Mouse (Mus musculus): ENCODE data around the gene Rab44.

The Rab44 gene

GRCm38 (mm10) chr17:29135066-29135465 lies 21.1 kb downstream of the Rab44 start:
- peak; percentile 58 to 68 for DNase-seq

- peak; percentile 48 to 75 for DNase-seq
Measured at GRCm38 (mm10) chr17:29136236-29136635, 22.3 kb downstream of the Rab44 start.

DNA sequence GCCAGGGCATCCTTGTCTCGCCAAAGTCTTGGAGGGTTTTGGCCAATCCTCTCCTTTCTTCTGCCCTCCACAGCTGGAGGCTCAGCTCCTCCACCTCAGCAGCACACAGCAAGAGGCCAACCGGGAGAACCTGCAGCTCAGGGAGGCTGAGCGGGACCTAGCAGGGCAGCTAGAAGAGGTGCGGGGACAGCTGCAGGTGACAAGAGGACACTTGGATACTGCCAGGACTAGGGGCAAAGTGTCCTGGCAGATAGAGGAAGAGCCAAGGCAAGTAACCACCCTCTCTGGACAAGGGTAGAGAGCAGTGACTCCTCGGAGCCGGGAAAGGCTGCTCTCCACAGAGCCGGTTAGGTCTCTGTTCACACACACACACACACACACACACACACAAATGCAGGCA lies 24.0 kb downstream of the Rab44 start:
- DNase-seq = no peak

DNA sequence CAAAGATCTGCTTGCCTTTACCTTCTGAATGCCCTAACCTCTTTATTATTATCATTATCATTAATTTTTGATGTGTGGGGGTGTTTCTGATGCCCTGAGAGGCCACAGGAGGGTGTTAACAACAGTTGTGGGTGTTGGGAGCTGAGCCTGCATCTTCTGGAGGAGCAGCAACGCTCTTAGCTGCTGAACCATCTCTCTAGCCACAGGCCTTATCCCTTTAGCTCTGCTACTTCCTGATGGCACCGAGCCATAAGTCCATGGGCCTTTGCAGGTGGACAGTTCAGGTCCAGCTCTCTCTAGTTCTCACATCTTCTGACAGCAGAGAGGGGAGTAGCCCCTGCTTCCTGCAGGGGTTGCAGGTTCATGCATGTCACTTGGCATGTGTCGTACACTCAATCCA lies 27.6 kb downstream of the Rab44 start:
- DNase-seq = no peak

- DNase-seq = no peak
Measured at GRCm38 (mm10) chr17:29143266-29143665, 29.3 kb downstream of the Rab44 start.

DNA sequence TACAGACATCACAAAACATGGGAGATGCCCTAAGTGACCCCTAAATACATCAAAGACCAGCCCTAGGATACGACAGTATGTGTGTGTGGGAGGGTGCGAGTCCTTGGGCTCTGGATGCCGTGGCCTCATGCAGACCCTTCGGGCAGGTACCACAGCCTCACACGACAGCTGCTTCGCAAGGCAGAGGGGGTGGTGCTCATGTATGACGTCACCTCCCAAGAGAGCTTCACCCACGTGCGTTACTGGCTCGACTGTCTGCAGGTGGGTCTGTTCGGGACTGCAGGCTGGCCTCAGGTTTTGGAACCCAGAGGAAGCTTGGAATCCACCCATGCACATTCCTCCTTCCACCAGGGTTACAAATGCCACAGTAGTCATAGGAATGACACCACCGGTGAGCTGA lies 31.2 kb downstream of the Rab44 start:
- no peak for DNase-seq

DNA sequence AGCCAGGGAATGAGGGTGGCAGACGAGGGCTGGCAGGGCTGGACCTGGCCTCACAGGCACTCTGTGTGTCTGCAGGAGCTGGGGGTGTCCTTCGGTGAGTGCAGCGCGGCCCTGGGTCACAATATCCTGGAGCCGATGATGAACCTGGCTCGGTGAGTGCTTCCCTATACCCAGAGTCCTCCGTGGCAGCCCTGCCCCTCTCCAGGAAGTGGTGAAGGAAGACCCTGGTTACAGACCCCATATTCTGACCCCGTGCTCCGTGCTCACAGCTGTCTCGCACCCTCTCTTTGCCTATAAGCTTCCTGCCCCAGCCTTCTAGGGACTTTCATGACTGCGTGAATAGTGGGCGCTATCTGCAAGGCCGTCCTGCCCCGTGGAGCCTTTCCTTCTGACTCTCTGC lies 33.3 kb downstream of the Rab44 start:
- no peak for DNase-seq

DNA sequence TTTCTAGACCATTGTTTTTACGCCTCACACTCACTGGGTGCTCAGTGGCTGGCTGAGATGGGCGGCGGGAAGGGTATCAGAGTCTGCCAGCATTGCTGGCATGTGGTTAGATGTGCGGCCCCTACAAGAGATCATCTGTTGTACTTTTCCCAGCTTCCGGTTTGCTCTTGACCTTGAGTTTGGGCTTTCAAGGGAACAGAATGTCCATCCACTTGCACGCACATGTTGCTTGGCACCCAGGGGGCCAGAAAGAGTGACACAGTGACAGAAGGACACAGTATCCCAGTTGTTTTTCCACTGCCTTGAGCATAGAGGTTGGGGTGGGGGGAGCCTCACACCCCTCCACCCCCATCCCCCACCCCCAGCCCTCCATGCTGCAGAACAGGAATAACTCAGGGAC lies 33.8 kb downstream of the Rab44 start:
- no peak for DNase-seq

DNA sequence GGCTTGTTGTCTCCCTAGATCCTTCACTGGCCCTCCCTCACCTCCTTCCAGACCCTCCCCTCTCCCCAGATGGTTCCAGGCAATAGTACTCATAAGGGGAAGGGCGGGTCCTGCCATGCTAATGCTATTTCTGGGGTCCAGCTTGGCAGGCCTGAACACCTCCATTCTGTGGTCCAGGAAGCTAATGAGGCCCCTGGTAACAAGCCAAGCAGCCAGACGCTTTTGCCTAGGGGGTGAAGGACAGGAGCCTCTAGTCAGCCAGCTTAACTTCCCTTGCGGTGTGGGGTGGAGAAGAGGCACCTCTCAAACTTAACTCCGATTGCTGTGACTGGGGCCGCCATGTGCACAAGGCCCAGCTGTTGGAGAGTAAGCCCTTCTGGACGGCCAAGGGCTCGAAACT lies 35.8 kb downstream of the Rab44 start:
- DNase-seq = peak; percentile 61 to 78

GRCm38 (mm10) chr17:29152547-29152946 lies 38.6 kb downstream of the Rab44 start:
- no peak for DNase-seq

DNA sequence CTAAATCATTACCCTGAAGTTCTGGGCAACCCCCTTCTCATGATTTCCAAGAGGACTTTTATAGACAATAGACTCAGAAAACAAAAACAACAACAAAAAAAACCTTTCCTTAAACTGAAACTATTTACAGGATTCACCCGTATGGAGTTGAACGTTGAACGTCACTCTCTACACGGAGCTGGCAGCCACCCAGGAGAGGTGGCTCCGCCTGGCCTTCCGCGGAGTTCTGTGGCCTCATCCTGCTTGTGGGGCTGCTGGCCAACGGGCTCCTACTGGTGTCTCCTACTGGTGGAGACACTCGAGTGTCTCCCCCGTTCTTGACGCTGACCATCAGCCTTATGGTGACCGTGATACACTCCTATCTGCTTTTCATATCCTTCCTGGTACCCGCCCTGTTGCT lies 40.3 kb downstream of the Rab44 start:
- DNase-seq = no peak

DNA sequence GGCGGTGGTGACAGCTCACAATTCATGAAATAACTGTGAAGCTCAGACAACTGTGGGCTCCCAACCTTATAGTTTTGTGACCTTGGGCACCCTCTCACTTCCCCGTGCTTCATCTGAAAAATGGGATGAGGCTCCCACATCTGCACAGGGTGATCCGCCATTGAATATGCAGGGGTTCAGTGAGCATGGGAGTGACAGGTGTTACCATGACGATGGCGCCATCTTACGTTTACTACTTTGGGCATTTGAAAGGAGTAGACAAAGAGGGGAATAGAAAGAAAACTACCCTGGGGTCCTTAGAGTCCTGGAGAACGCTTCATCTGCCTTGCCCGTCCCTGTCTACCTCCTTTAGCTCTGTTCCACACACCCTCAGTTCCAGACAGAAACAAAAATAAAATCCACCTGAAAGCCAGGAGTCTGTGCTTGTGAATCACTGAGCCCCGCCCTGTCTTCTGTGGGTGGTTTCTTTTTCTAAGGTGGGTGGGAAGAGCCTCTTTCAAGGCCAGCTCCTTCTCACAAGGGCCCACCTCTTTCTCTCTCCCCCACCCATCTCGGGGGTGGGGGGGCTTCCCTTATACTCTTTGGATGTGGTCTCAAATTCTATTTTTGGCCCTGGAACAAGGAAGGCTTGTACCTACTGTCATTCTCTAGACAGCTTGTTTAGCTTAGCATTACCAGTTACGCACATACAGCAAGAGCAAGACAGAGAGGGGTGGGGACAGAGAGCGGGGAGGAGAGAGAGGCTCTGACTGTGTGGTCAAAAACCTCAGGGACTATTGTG lies 41.6 kb downstream of the Rab44 start:
- DNase-seq = no peak

GRCm38 (mm10) chr17:29156396-29156795 lies 42.5 kb downstream of the Rab44 start:
- DNase-seq = no peak

DNA sequence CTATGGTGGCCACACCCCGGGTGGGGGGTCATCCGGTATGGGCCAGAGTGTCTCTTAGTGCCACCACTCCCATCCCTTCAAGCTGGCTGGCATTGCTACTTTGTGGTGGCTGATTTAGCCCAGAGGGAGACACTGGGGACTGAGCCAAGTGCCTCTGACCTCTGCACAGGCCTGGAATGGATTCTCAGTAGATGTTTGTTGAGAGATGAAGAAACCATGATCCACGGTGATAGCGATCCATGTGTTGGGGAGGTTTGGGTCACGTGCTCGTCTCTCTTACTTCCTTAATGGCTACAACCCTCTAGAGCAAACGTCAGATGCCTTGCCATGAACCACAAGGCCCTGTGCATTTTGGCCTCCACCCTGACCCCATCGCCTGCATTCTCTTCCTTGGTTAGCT lies 42.9 kb downstream of the Rab44 start:
- no peak for DNase-seq

DNA sequence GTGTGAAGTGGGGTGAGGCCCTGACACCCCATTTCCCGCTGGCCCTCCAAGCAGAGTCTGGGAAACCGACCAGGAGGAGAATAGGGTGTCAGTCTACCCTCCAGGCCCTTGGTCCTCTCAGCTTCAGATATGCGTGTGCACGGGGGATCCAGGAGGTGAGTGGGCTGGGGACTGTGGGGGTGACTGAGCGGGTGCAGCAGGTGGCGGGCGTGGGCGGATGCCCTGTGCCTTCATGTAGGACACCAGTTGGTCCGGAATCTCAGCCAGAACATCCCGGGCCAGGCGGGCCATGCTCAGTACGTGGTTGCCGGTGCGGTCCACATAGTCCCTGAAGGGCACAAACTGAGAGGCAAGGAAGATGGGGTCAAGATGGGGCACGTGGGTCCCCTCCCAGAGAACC lies 45.0 kb downstream of the Rab44 start:
- DNase-seq = no peak

- no peak for DNase-seq
Measured at GRCm38 (mm10) chr17:29159320-29159719, 45.4 kb downstream of the Rab44 start.

DNA sequence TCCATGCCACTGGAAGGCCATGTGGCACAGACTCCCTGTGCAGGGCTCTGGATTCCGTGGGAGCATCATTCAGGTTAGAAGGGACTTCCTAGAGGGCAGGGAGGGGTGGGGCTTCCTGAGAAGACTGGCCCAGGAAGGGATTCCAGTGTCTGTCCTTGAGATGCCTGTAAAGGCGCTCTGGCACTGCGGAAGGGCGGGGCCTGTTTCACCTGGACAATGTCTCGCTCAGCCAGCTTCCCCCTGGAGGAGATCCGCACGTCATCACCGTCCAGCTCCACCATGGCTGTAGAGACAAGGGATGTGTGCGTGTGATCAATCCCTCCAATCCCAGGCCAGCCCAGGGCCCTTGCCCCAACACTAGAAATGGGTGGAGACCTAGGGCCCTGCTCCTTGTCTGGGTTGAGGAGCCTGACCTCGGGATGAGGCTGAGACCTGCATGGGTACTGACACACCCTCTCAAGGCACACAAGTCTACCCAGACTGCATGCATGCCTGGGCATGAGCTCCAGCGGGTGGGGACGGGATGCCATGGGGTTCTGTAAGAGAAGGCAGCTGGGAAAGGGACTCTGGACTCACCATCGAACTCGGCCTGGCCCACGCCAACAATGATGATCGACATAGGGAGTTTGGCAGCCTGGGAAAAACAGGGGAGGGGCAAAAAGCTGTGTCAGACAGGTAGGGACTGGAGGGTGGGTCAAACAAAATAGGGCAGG lies 46.0 kb downstream of the Rab44 start:
- no peak for DNase-seq

DNA sequence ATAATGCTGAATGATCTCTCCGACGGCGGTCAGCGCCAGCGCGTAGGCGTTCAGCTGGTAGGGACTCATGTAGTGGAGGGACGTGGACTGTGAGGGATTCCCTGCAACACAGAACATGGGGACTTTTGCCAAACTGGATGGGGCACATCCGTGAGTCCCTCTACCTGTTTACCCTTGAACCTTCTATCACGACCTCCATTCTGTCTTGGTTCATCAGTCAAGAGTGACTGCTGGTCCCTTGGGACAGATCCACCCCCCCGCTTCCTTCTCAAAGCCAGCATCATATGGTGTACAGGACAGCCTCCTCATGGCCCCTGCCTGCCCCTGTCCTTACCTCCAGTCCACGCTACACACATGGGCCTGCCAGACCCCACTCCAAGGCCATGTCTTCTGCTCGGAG lies 48.4 kb downstream of the Rab44 start:
- no peak for DNase-seq

DNA sequence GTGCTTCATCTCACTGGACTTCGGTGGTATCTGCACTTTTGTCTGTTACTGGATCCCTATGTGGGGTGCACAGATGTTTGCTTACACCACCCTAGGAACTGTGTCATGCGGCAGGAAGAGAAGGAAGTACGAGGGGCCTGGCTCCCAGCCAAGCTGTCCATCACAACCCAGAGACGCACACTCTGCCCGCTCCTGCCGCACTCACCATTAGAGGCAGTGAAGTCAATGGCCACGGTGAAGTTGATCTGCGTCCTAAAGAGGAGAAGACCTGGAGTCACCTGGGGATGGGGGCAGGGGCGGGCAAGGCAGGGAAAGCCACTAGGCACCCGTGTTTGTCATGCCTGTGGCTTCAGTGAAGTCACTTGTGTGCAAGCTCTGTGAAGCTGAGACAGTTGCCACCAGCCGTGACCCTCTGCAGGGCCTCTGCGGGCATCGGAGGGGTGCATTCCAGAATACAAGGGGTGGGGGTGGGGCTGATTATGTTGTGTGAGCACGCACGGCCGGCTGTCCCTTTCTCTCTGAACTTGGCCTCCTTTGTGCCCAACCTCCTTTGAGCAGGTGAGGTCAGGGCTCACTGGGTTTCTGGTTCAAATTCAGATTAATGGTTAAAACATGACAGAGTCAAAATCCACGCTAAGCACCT lies 50.6 kb downstream of the Rab44 start:
- peak in 1 of 2 experiments; percentile 43 for DNase-seq

DNA sequence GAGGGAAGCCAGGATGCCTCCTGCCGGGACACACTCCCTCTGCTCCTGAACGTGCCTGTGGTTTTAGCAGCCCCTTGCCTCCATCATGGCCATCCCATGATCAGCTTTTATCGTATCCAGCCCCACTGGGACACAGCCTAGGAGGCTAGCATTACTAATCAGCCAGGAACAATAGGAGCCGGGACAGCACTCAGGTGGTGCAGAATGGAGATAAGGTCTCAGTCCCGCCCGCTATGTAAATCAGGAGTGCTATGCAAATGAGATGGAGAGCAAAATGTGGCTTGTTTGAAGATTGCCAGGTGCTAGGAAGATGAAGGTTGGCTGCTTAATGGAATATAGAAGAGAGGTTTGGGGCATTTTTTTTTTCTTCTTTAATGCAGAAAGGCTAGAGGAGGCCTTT lies 51.5 kb downstream of the Rab44 start:
- DNase-seq = no peak

- DNase-seq = no peak
Measured at GRCm38 (mm10) chr17:29165967-29166578, 52.1 kb downstream of the Rab44 start.

GRCm38 (mm10) chr17:29167371-29167770 lies 53.4 kb downstream of the Rab44 start:
- no peak for DNase-seq

DNA sequence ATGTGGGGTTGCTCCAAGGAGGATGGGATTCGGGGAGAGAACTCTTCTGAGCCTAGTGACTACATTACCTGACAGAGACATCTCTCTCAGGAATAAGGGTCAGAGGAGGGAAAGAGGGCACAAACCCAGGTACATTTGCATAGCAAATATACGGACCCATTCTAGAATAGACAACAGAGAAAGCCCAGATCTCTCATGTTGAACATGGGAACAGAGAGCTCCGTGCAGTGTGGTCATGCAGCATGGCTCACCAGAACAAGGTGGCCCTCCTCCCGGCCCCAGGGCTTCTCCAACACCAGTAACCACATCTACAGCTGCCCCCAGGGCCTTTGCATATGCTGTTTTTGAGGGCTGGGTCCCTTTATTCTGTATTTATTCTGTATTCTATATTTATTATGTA lies 54.5 kb downstream of the Rab44 start:
- DNase-seq = no peak
